Mouse (Mus musculus): Measurements from ENCODE around the gene Nxpe5. TPM values are rescaled to one million over a fixed set of nuclear protein-coding genes. Genes with fewer than 3 reads are reported as not detected.

The Nxpe5 gene
- polyA plus RNA-seq, 1 experiment from 2014 or later: not detected

DNA sequence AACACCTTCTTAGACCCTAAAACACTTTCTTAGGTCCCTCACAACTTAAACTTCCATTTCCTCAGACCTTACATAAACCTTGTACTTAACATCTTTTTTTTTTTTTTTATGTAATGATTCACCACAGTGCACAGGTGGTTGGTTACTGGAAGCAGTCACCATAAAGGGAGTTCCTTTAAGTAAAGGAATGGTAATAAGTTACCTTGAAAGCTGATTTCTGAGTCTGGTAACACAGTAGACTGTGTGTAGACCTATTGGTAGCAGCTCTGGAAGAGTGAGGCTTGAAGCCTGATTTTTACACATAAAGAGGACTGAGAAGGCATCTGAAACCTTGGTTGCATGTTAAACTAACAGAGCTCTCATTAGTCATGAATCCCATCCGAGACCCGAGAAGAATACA, 5.8 kb upstream of the Nxpe5 start:
- 76% methylated on average over 2 of the region's 2 CpGs for WGBS
- Histone ChIP-seq H3K36me3 (no peaks in the 10 kb centered on the region), H3K27me3 (replicated peaks) (no peaks in the 10 kb centered on the region), H3K4me3 (replicated peaks) (no peak overlapping the region), H3K9ac (replicated peaks) (no peak overlapping the region), H3K27ac (replicated peaks) (no peak overlapping the region), H3K9me3 (replicated peaks) (no peaks in the 10 kb centered on the region), H3K4me1 (no peaks in the 10 kb centered on the region), H3K4me2 (no peak overlapping the region)
- no peak for ATAC-seq (ENCODE audit: low FRiP score)

GRCm38 (mm10) chr5:138222111-138222510, 3.6 kb upstream of the Nxpe5 start:
- WGBS: 24% methylated on average over 4 of the region's 4 CpGs
- no peak overlapping the region for H3K9ac ChIP-seq (replicated peaks)
- no peaks in the 10 kb centered on the region for H3K9me3 ChIP-seq (replicated peaks)
- no peaks in the 10 kb centered on the region for H3K27me3 ChIP-seq (replicated peaks)
- no peak for ATAC-seq (ENCODE audit: low FRiP score)
- H3K4me3 ChIP-seq (replicated peaks): no peak overlapping the region
- no peak overlapping the region for H3K4me2 ChIP-seq
- H3K36me3 ChIP-seq: no peaks in the 10 kb centered on the region
- no peaks in the 10 kb centered on the region for H3K4me1 ChIP-seq
- no peak overlapping the region for H3K27ac ChIP-seq (replicated peaks)

- WGBS: 60% methylated on average over 3 of the region's 3 CpGs
- Histone ChIP-seq H3K4me1 (no peaks in the 10 kb centered on the region), H3K9ac (replicated peaks) (no peak overlapping the region), H3K4me3 (replicated peaks) (no peak overlapping the region), H3K36me3 (no peaks in the 10 kb centered on the region), H3K27ac (replicated peaks) (no peak overlapping the region), H3K27me3 (replicated peaks) (no peaks in the 10 kb centered on the region), H3K4me2 (no peak overlapping the region), H3K9me3 (replicated peaks) (no peaks in the 10 kb centered on the region)
- no peak for ATAC-seq (ENCODE audit: low FRiP score)
Measured at GRCm38 (mm10) chr5:138223287-138223686, 2.4 kb upstream of the Nxpe5 start.

- Histone ChIP-seq H3K4me3 (replicated peaks) (no peak overlapping the region), H3K9me3 (replicated peaks) (no peaks in the 10 kb centered on the region), H3K4me1 (no peaks in the 10 kb centered on the region), H3K36me3 (no peaks in the 10 kb centered on the region), H3K9ac (replicated peaks) (no peak overlapping the region), H3K27ac (replicated peaks) (no peak overlapping the region), H3K27me3 (replicated peaks) (no peaks in the 10 kb centered on the region), H3K4me2 (no peak overlapping the region)
- WGBS: 83% methylated on average over 4 of the region's 4 CpGs
- no peak for ATAC-seq (ENCODE audit: low FRiP score)
Measured at GRCm38 (mm10) chr5:138226491-138226890, 793 bp downstream of the Nxpe5 start.

DNA sequence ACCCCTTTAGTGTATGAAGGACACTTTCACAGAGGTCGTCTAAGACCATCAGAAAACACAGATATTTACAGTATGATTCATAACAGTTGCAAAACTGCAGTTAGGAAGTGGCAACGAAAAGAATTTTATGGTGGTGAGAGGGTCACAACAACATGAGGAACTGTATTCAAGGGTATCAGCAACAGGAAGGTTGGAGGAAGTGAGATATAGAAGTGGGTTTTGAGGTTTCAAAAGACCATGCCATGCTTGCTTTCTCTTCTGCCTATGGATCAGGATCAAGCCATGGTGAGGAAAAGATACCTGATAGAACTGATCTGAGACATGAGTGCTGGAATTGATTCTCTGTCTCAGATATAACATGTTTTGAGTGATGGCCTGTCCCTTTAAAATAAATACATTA, 1.7 kb downstream of the Nxpe5 start:
- Histone ChIP-seq H3K36me3 (no peaks in the 10 kb centered on the region), H3K4me1 (no peaks in the 10 kb centered on the region), H3K9ac (replicated peaks) (no peak overlapping the region), H3K27ac (replicated peaks) (no peak overlapping the region), H3K27me3 (replicated peaks) (no peaks in the 10 kb centered on the region), H3K4me2 (no peak overlapping the region), H3K9me3 (replicated peaks) (no peaks in the 10 kb centered on the region), H3K4me3 (replicated peaks) (no peak overlapping the region)
- ATAC-seq (ENCODE audit: low FRiP score): no peak
- 82% methylated on average over 2 of the region's 2 CpGs for WGBS

DNA sequence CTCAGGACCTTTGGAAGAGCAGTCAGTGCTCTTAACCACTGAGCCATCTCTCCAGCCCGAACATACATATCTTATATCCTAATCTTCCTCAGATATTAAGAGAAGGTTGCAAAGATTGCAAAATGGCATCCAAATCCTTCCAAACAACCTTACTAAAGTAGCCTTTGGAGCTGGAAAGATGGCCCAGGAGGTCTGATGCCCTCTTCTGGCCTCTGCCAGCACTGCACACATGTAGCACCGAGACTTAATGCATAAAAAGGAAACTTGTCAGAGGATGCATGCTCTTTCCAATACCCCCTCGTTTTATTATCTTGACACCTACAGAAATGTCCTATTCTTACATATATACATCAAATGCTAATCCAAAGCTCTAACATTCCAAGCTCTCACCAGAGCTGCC, 2.3 kb downstream of the Nxpe5 start:
- Histone ChIP-seq H3K4me1 (no peaks in the 10 kb centered on the region), H3K36me3 (no peaks in the 10 kb centered on the region), H3K27me3 (replicated peaks) (no peaks in the 10 kb centered on the region), H3K9ac (replicated peaks) (no peak overlapping the region), H3K9me3 (replicated peaks) (no peaks in the 10 kb centered on the region), H3K4me2 (no peak overlapping the region), H3K4me3 (replicated peaks) (no peak overlapping the region), H3K27ac (replicated peaks) (no peak overlapping the region)
- no peak for ATAC-seq (ENCODE audit: low FRiP score)
- WGBS: 62% methylated on average over 3 of the region's 3 CpGs

- Histone ChIP-seq H3K9ac (replicated peaks) (no peak overlapping the region), H3K27me3 (replicated peaks) (no peaks in the 10 kb centered on the region), H3K4me3 (replicated peaks) (no peak overlapping the region), H3K9me3 (replicated peaks) (no peaks in the 10 kb centered on the region), H3K27ac (replicated peaks) (no peak overlapping the region), H3K4me1 (no peaks in the 10 kb centered on the region), H3K4me2 (no peak overlapping the region), H3K36me3 (no peaks in the 10 kb centered on the region)
- ATAC-seq (ENCODE audit: low FRiP score): no peak
- WGBS: 94% methylated on average over 3 of the region's 3 CpGs
Measured at GRCm38 (mm10) chr5:138229511-138229910, 3.8 kb downstream of the Nxpe5 start.

DNA sequence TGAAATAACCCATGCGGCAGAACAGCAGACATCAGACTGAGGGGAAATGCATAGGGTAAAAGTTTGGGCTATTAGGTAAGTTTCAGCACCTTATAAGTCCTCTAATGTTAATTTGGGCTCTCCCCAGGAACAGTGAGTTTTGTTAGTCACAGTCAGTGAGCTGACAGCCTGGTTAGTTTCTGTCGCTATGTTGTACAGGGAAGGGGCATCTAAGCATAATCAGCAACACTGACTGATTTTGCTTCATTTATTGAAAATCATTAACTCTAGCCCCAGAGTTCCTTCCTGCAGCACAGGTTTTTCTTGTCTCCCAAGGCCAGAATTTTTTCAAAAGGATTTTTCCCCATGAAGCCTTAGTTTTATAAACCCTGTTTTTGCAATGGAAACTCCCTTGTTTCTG, 8.1 kb downstream of the Nxpe5 start:
- Histone ChIP-seq H3K4me1 (no peaks in the 10 kb centered on the region), H3K4me3 (replicated peaks) (no peak overlapping the region), H3K27me3 (replicated peaks) (no peaks in the 10 kb centered on the region), H3K36me3 (no peaks in the 10 kb centered on the region), H3K9me3 (replicated peaks) (no peaks in the 10 kb centered on the region), H3K4me2 (no peak overlapping the region), H3K27ac (replicated peaks) (no peak overlapping the region), H3K9ac (replicated peaks) (no peak overlapping the region)
- WGBS: 89% methylated on average over 2 of the region's 2 CpGs
- no peak for ATAC-seq (ENCODE audit: low FRiP score)

DNA sequence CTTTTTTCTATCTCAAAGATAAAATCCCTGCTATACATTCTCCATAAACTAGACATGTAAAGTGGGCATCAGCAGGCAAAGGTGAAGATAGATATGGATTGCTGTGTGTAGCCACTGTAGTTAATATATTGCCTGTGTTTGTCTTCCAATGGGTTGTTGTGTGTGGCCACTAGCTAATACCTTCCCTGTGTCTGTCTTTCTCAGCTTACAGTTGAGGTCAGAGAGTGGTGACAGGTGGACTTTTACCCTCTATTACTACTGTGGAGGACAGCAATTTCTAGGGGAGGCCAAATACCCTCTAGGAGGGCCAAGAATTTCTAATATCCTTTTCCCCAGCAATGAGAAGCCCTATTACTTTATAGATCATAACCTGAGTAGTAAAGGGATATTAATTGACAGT, 8.5 kb downstream of the Nxpe5 start:
- no peak for ATAC-seq (ENCODE audit: low FRiP score)
- Histone ChIP-seq H3K9ac (replicated peaks) (no peak overlapping the region), H3K27ac (replicated peaks) (no peak overlapping the region), H3K27me3 (replicated peaks) (no peaks in the 10 kb centered on the region), H3K36me3 (no peaks in the 10 kb centered on the region), H3K9me3 (replicated peaks) (no peaks in the 10 kb centered on the region), H3K4me3 (replicated peaks) (no peak overlapping the region), H3K4me2 (no peak overlapping the region), H3K4me1 (no peaks in the 10 kb centered on the region)

- WGBS: 45% methylated on average over 2 of the region's 2 CpGs
- Histone ChIP-seq H3K4me2 (no peak overlapping the region), H3K9me3 (replicated peaks) (no peaks in the 10 kb centered on the region), H3K4me1 (no peaks in the 10 kb centered on the region), H3K27ac (replicated peaks) (no peak overlapping the region), H3K27me3 (replicated peaks) (no peaks in the 10 kb centered on the region), H3K4me3 (replicated peaks) (no peak overlapping the region), H3K36me3 (no peaks in the 10 kb centered on the region), H3K9ac (replicated peaks) (no peak overlapping the region)
- no peak for ATAC-seq (ENCODE audit: low FRiP score)
Measured at GRCm38 (mm10) chr5:138241511-138241910, 15.8 kb downstream of the Nxpe5 start.

DNA sequence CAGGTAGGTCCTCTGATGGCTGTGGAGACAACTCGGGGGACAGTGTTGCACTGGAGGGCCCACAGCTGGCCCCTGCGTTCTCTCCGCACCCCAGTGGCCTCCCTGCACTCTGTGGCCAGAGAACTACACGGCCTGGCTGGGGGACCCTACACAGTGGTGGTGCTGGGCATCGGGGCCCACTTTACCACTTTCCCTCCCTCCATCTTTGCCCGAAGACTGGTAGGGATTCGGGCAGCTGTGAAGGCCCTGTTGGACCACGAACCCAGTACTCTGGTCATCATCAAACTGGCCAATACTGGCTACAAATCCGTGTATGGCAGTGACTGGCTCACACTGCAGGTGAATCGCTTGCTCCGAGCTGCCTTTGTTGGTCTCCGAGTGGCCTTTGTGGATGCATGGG, 25.4 kb downstream of the Nxpe5 start:
- no peak overlapping the region for H3K4me3 ChIP-seq (replicated peaks)
- H3K4me2 ChIP-seq: no peak overlapping the region
- 86% methylated on average over 12 of the region's 12 CpGs for WGBS
- ATAC-seq (ENCODE audit: low FRiP score): no peak
- no peak overlapping the region for H3K27ac ChIP-seq (replicated peaks)
- H3K4me1 ChIP-seq: peaks cover 9% of the 10 kb centered on the region
- no peaks in the 10 kb centered on the region for H3K27me3 ChIP-seq (replicated peaks)
- no peaks in the 10 kb centered on the region for H3K9me3 ChIP-seq (replicated peaks)
- H3K36me3 ChIP-seq: no peaks in the 10 kb centered on the region
- no peak overlapping the region for H3K9ac ChIP-seq (replicated peaks)

GRCm38 (mm10) chr5:138253061-138253460, 27.4 kb downstream of the Nxpe5 start:
- no peak for ATAC-seq (ENCODE audit: low FRiP score)
- H3K4me3 ChIP-seq (replicated peaks): no peak overlapping the region
- H3K27ac ChIP-seq (replicated peaks): no peak overlapping the region
- H3K9ac ChIP-seq (replicated peaks): no peak overlapping the region
- no peaks in the 10 kb centered on the region for H3K9me3 ChIP-seq (replicated peaks)
- H3K4me2 ChIP-seq: no peak overlapping the region
- H3K4me1 ChIP-seq: peaks cover 20% of the 10 kb centered on the region
- WGBS: 95% methylated on average over 3 of the region's 3 CpGs
- H3K36me3 ChIP-seq: no peaks in the 10 kb centered on the region; the same call in 1 of the 2 replicates
- H3K27me3 ChIP-seq (replicated peaks): no peaks in the 10 kb centered on the region

Data from neural tube, embryonic 15.5 days (tissue).